ENCODE assay signal across 11 mouse cellular contexts in the genomic region with DNA sequence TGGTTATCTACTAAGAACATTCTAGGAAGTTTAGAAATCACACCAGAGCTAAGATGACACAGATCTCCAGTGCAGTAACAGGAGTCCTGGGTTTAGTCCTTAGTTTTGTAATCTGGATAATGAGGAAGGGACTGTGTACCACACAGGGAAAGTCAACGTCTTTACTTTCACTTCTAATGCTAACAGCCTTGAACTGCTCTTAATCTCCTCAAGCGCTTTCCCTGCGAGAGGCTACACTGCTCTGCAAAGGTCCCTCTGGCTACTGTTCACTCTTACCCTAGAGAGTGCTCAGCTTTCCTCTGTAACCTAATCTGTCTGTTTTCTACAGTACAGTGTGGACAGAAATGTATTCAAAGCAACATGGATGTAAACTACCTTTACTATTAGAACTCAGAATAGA. TPM values are rescaled to one million over a fixed set of nuclear protein-coding genes. Genes with fewer than 3 reads are reported as not detected.
DNase-seq lines count a peak whose midpoint lies in the region; ATAC-seq and TF ChIP-seq lines count a peak whose summit lies in the region.
"Had no signal": no experiment of that assay in that cellular context is flagged by ENCODE, and none has a peak within 500 bp of the region (broad histone marks: within the 10 kb centered on the region; RNA-seq: fewer than 3 reads in every experiment).

No protein-coding gene starts in this region.

- TF ChIP-seq CTCF in lung, postnatal 0 days (IDR thresholded peaks at IDR 0.05): no peak

- H3K36me3 ChIP-seq in forebrain, embryonic 12.5 days (replicated peaks): peaks cover 8% of the 10 kb centered on the region
- peaks cover 9% of the 10 kb centered on the region for H3K36me3 ChIP-seq in forebrain, embryonic 10.5 days (replicated peaks)
- H3K36me3 ChIP-seq in lung, postnatal 0 days (ENCODE audit: insufficient read depth, low read length): no peaks in the 10 kb centered on the region
- H3K36me3 ChIP-seq in neural tube, embryonic 15.5 days: peaks cover 8% of the 10 kb centered on the region

- H3K9me3 ChIP-seq in forebrain, embryonic 12.5 days: no peaks in the 10 kb centered on the region
- H3K9me3 ChIP-seq in forebrain, embryonic 10.5 days: no peaks in the 10 kb centered on the region
- no peaks in the 10 kb centered on the region for H3K9me3 ChIP-seq in lung, postnatal 0 days (ENCODE audit: low read length)
- no peaks in the 10 kb centered on the region for H3K9me3 ChIP-seq in neural tube, embryonic 15.5 days (replicated peaks)
- H3K9me3 ChIP-seq: liver, embryonic 12.5 days had no signal

- TF ChIP-seq EP300 in lung, postnatal 0 days (IDR thresholded peaks at IDR 0.05): no peak

- no peak overlapping the region for H3K4me2 ChIP-seq in forebrain, embryonic 12.5 days
- 0 out of 2 replicates have a peak overlapping the region, but pooled peaks have one; percentile 25 for H3K4me2 ChIP-seq in lung, postnatal 0 days (replicated peaks; ENCODE audit: low read depth, low read length)
- H3K4me2 ChIP-seq in neural tube, embryonic 15.5 days: no peak overlapping the region
- H3K4me2 ChIP-seq: liver, embryonic 12.5 days had no signal

- H3K4me1 ChIP-seq in forebrain, embryonic 12.5 days: peaks cover 10% of the 10 kb centered on the region
- H3K4me1 ChIP-seq in forebrain, embryonic 10.5 days: 0 out of 2 replicates have a peak, but pooled peaks cover 4% of the 10 kb centered on the region
- no peaks in the 10 kb centered on the region for H3K4me1 ChIP-seq in lung, postnatal 0 days (ENCODE audit: insufficient read depth, low read depth, low read length)
- H3K4me1 ChIP-seq in neural tube, embryonic 15.5 days: no peaks in the 10 kb centered on the region
- H3K4me1 ChIP-seq: liver, embryonic 12.5 days had no signal

- no peak for DNase-seq in forebrain, embryonic 10.5 days (ENCODE audit: extremely low spot score, low spot score)
- DNase-seq in lung, postnatal 0 days (ENCODE audit: low spot score): peak; percentile 55
- no peak for DNase-seq in lung, postnatal 4 days
- no peak for DNase-seq in frontal cortex, postnatal 10 days (ENCODE audit: low spot score in 2 of 2)
- DNase-seq: lung, postnatal 36 days; right cerebral cortex, adult 18-20 months had no signal

- ATAC-seq in forebrain, embryonic 12.5 days (ENCODE audit: low FRiP score): no peak; the same call in 1 of the 2 replicates
- peak; percentile 62 for ATAC-seq in lung, postnatal 0 days
- peak; percentile 87 for ATAC-seq in granulocyte monocyte progenitor cell, adult 5-6 weeks (replicated peaks; ENCODE audit: poor library complexity, severe bottlenecking)
- ATAC-seq in neural tube, embryonic 15.5 days (ENCODE audit: low FRiP score): no peak
- no peak for ATAC-seq in cerebellum, adult (ENCODE audit: insufficient number of reproducible peaks, low FRiP score, low TSS enrichment)
- ATAC-seq: liver, embryonic 12.5 days had no signal

- peak overlapping the region; percentile 4; the same call in 1 of the 2 replicates for H3K27ac ChIP-seq in forebrain, embryonic 12.5 days
- H3K27ac ChIP-seq in forebrain, embryonic 10.5 days: no peak overlapping the region
- 0 out of 2 replicates have a peak overlapping the region, but pooled peaks have one; percentile 15 for H3K27ac ChIP-seq in lung, postnatal 0 days (ENCODE audit: low read length)
- H3K27ac ChIP-seq in neural tube, embryonic 15.5 days (replicated peaks): 0 out of 2 replicates have a peak overlapping the region, but pooled peaks have one; percentile 4
- H3K27ac ChIP-seq: liver, embryonic 12.5 days had no signal

- no peak overlapping the region for H3K9ac ChIP-seq in forebrain, embryonic 12.5 days
- H3K9ac ChIP-seq in lung, postnatal 0 days (replicated peaks; ENCODE audit: low read depth): no peak overlapping the region
- H3K9ac ChIP-seq in neural tube, embryonic 15.5 days (replicated peaks): no peak overlapping the region
- H3K9ac ChIP-seq: liver, embryonic 12.5 days had no signal

- no peak overlapping the region for H3K4me3 ChIP-seq in forebrain, embryonic 12.5 days (replicated peaks)
- H3K4me3 ChIP-seq in forebrain, embryonic 10.5 days: no peak overlapping the region
- H3K4me3 ChIP-seq in lung, postnatal 0 days (ENCODE audit: low read depth, low read length): 0 out of 2 replicates have a peak overlapping the region, but pooled peaks have one; percentile 8
- H3K4me3 ChIP-seq in neural tube, embryonic 15.5 days (replicated peaks): no peak overlapping the region
- H3K4me3 ChIP-seq: liver, embryonic 12.5 days had no signal

- no peaks in the 10 kb centered on the region for H3K27me3 ChIP-seq in forebrain, embryonic 12.5 days
- H3K27me3 ChIP-seq in forebrain, embryonic 10.5 days (ENCODE audit: poor library complexity, severe bottlenecking): no peaks in the 10 kb centered on the region
- no peaks in the 10 kb centered on the region for H3K27me3 ChIP-seq in lung, postnatal 0 days (replicated peaks; ENCODE audit: insufficient read depth, low read length)
- H3K27me3 ChIP-seq in neural tube, embryonic 15.5 days (replicated peaks): no peaks in the 10 kb centered on the region
- H3K27me3 ChIP-seq: liver, embryonic 12.5 days had no signal

- WGBS in forebrain, embryonic 12.5 days: 66% methylated on average over 3 of the region's 3 CpGs
- 70% methylated on average over 3 of the region's 3 CpGs for WGBS in forebrain, embryonic 10.5 days
- WGBS in lung, postnatal 0 days: 51% methylated on average over 3 of the region's 3 CpGs
- WGBS in neural tube, embryonic 15.5 days: 72% methylated on average over 3 of the region's 3 CpGs

RNA-seq across cellular contexts. Expression of gene Ankib1, which starts 30.7 kb away (rescaled TPM):
- 21.6 and 22.1 TPM in 2 replicates for polyA plus RNA-seq in forebrain, embryonic 12.5 days (2016; fragmentation: Nextera tagmentation; extraction: Ambion mirVana)
- polyA plus RNA-seq in forebrain, embryonic 10.5 days (2016; fragmentation: Nextera tagmentation; extraction: Ambion mirVana): 9.7 and 9.9 TPM in 2 replicates
- polyA plus RNA-seq in lung, postnatal 0 days (2015; fragmentation: Nextera tagmentation; extraction: Ambion mirVana): 6.8 and 7.5 TPM in 2 replicates
- total RNA-seq in granulocyte monocyte progenitor cell, adult 5-6 weeks (2014; fragmentation: Nextera tagmentation): 19.2 and 27.2 TPM in 2 replicates
- total RNA-seq in granulocyte monocyte progenitor cell, adult 5-6 weeks (2017): 26.7 and 38.1 TPM in 2 replicates
- polyA plus RNA-seq in neural tube, embryonic 15.5 days (2015; fragmentation: Nextera tagmentation; extraction: Ambion mirVana): 15.5 and 15.9 TPM in 2 replicates

RNA-seq across cellular contexts. Expression of gene Krit1, which starts 31.0 kb away (rescaled TPM):
- 77.8 and 83.3 TPM in 2 replicates for polyA plus RNA-seq in forebrain, embryonic 12.5 days (2016; fragmentation: Nextera tagmentation; extraction: Ambion mirVana)
- 61.5 and 63.3 TPM in 2 replicates for polyA plus RNA-seq in forebrain, embryonic 10.5 days (2016; fragmentation: Nextera tagmentation; extraction: Ambion mirVana)
- polyA plus RNA-seq in lung, postnatal 0 days (2015; fragmentation: Nextera tagmentation; extraction: Ambion mirVana): 30.8 and 33.7 TPM in 2 replicates
- 46.1 and 60.6 TPM in 2 replicates for total RNA-seq in granulocyte monocyte progenitor cell, adult 5-6 weeks (2014; fragmentation: Nextera tagmentation)
- 46.8 and 53.2 TPM in 2 replicates for total RNA-seq in granulocyte monocyte progenitor cell, adult 5-6 weeks (2017)
- polyA plus RNA-seq in neural tube, embryonic 15.5 days (2015; fragmentation: Nextera tagmentation; extraction: Ambion mirVana): 48.8 and 49.4 TPM in 2 replicates

Comparison
In these comparisons a context has a peak if more than half of its experiments do, and no peak if none do; other contexts are left out.
1. ATAC-seq: peak in lung, postnatal 0 days (single experiment) and granulocyte monocyte progenitor cell, adult 5-6 weeks (single experiment); none in forebrain, embryonic 12.5 days (single experiment), neural tube, embryonic 15.5 days (single experiment) and cerebellum, adult (single experiment).